18 mouse cellular contexts compared by ENCODE assay signal in the genomic region with DNA sequence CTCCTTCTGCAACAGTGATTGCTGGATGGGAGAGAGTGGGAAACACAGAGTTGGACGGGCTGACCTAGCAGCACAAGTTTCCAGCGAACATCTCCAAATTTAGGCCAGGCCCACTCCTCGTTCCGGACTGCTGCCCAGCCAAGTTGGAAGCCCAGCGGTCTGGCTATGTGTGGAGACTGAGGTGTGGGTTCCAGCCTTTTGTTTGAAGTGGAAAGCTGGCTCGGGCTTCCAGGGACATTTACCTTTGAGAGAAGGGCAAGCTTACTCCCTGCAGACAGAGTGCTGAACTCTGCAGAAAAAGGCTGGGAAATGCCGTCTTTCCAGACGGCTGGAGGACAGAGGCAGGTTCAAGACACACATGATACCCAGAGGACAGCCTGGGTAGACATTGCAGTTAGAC. TPM values are rescaled to one million over a fixed set of nuclear protein-coding genes. Genes with fewer than 3 reads are reported as not detected.
"Had no signal": no experiment of that assay in that cellular context is flagged by ENCODE, and none has a peak within 500 bp of the region (broad histone marks: within the 10 kb centered on the region; RNA-seq: fewer than 3 reads in every experiment).

No protein-coding gene starts in this region.

- H3K27me3 ChIP-seq: midbrain, embryonic 15.5 days; stomach, embryonic 15.5 days had no signal

- DNase-seq: layer of hippocampus, adult 9-11 months; liver, postnatal 0 days; lung, embryonic 14.5 days; retina, postnatal 1 day; right cerebral cortex, postnatal 25 days; spleen, adult 18-20 months; thymus, postnatal 25 days had no signal

- H3K4me3 ChIP-seq: layer of hippocampus, adult 2 months; midbrain, embryonic 12.5 days; midbrain, embryonic 15.5 days; neural tube, embryonic 12.5 days; neural tube, embryonic 15.5 days; stomach, embryonic 15.5 days had no signal

- ATAC-seq: intestine, postnatal 0 days; liver, postnatal 0 days; midbrain, embryonic 15.5 days had no signal

- H3K4me2 ChIP-seq: liver, embryonic 11.5 days; lung, embryonic 14.5 days; midbrain, embryonic 12.5 days; midbrain, embryonic 15.5 days; neural tube, embryonic 12.5 days; neural tube, embryonic 15.5 days; stomach, embryonic 15.5 days had no signal

- H3K36me3 ChIP-seq: midbrain, embryonic 12.5 days; midbrain, embryonic 15.5 days; neural tube, embryonic 15.5 days; stomach, embryonic 15.5 days had no signal

- H3K9me3 ChIP-seq: midbrain, embryonic 12.5 days; midbrain, embryonic 15.5 days; neural tube, embryonic 12.5 days; neural tube, embryonic 15.5 days; stomach, embryonic 15.5 days had no signal

- H3K9ac ChIP-seq: liver, embryonic 14.5 days; liver, postnatal 0 days; lung, embryonic 14.5 days; midbrain, embryonic 12.5 days; midbrain, embryonic 15.5 days; neural tube, embryonic 12.5 days; neural tube, embryonic 15.5 days; stomach, embryonic 15.5 days had no signal

- H3K27ac ChIP-seq: layer of hippocampus, adult 2 months; liver, embryonic 14.5 days; macrophage; midbrain, embryonic 12.5 days; midbrain, embryonic 15.5 days; neural tube, embryonic 12.5 days; neural tube, embryonic 15.5 days; stomach, embryonic 15.5 days had no signal

RNA-seq across cellular contexts. Expression of gene Fgf18, which starts 27.6 kb away (rescaled TPM):
- total RNA-seq: megakaryocyte, adult 5-6 weeks had no signal
- polyA plus RNA-seq: macrophage had no signal
